Mouse (Mus musculus) midbrain, embryonic 15.5 days (tissue): ENCODE measurements around the gene Gm10277. TPM values are rescaled to one million over a fixed set of nuclear protein-coding genes. Genes with fewer than 3 reads are reported as not detected.
A peak's percentile ranks its signal among the peaks of the same experiment; 100 is the strongest.

Source experiments
- ATAC-seq: fragments of 200-750 bp; cut with Nextera tagmentation; replicated peaks from 2 replicates; pipeline ENCODE4 v1.8.0; 2017; ENCODE audit warnings: moderate TSS enrichment
- H3K27ac ChIP-seq: fragments of 300-500 bp; sonication (generic); 2 replicates; pipeline ENCODE4 v1.5.1; 2015; ENCODE audit warnings: mild to moderate bottlenecking, inconsistent platforms
- H3K27me3 ChIP-seq: fragments of 300-500 bp; sonication (generic); replicated peaks from 2 replicates; pipeline ENCODE4 v1.6.1; 2015; ENCODE audit warnings: inconsistent platforms
- H3K36me3 ChIP-seq: fragments of 300-500 bp; sonication (generic); replicated peaks from 2 replicates; pipeline ENCODE4 v1.6.1; 2015; ENCODE audit warnings: inconsistent platforms
- H3K4me1 ChIP-seq: fragments of 300-500 bp; sonication (generic); 2 replicates; pipeline ENCODE4 v1.6.1; 2015; ENCODE audit warnings: inconsistent platforms
- H3K4me2 ChIP-seq: fragments of 300-500 bp; sonication (generic); 2 replicates; pipeline ENCODE4 v1.6.1; 2015; ENCODE audit warnings: inconsistent platforms, mild to moderate bottlenecking, moderate library complexity
- H3K4me3 ChIP-seq: fragments of 300-500 bp; sonication (generic); 2 replicates; pipeline ENCODE4 v1.5.1; 2015; ENCODE audit warnings: mild to moderate bottlenecking, inconsistent platforms
- H3K9ac ChIP-seq: fragments of 300-500 bp; sonication (generic); 2 replicates; pipeline ENCODE4 v1.6.1; 2015; ENCODE audit warnings: mild to moderate bottlenecking, inconsistent platforms
- H3K9me3 ChIP-seq: fragments of 300-500 bp; sonication (generic); 2 replicates; pipeline ENCODE4 v1.6.1; 2016; ENCODE audit warnings: inconsistent platforms
- WGBS: fragments of 180-500 bp; shearing (Covaris S2); methylation state at CpG from one replicate; pipeline ENCODE4 v1.1.7; 2015; ENCODE audit warnings: mixed read lengths; 5-methylcytosine and 5-hydroxymethylcytosine counted together
- polyA plus RNA-seq: library from polyadenylated mRNA; unstranded; fragments of >200 nt; fragmentation: Nextera tagmentation; extraction: Ambion mirVana; gene quantifications from 2 replicates; pipeline ENCODE4 v1.2.1, GENCODE M21; 2015

Gene Gm10277
- polyA plus RNA-seq, 1 experiment from 2014 or later = 3.0 TPM

DNA sequence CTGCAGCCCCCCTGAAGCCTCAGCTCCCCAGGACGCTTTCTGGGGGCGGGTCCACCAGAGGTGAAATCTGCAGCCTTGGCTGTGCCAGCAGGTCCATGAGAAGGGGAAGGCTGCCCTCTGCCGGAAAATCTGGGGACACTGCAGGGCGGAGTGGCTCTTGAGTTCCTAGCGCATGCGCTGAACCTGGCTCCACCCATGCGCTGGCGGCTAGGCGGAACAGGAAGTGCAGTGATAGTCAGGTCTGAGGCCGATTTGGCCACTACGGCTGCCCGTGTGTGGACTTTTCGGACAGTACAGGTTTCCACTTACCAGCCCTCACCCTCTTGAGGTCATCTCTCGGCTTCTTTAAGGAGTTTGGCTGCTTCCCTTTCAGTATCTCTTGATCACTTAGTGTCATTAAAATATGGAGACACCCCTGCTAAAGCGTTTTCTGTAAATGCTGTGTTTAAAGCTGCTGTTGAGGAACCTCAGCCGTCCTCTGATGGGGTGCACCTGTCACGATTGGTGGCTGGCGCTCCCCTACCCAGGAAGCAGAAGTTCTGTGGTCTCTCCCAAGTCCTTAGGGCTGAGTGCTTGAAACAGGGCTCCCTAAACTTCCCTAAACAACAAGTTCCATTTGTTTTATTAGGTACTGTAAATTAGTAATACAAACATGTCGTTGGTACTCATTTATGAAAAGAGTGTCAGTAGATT is 5.8 kb upstream of the Gm10277 start:
- WGBS = 6% methylated on average over 19 of the region's 19 CpGs
- no peaks in the 10 kb centered on the region for H3K9me3 ChIP-seq

DNA sequence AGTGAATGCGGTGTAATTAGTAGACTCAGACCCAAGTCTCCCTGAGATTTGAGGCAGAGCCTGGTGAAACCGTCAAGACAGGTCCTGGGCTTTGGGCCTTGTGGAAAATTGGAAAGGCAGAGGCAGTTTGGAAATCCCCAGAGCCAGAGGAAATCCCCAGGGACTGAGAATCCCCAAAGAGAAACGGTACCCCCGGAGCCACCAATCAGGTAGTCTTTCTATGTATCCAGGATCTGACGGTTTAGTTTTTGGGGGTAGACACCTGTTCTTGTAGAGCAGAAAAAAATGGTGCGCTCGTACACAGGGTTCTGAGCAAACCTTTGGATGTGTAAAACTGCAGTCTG is 5.0 kb upstream of the Gm10277 start:
- Histone ChIP-seq H3K4me3 (no peak overlapping the region), H3K27me3 (no peaks in the 10 kb centered on the region), H3K4me1 (peaks cover 39% of the 10 kb centered on the region), H3K9me3 (no peaks in the 10 kb centered on the region), H3K36me3 (no peaks in the 10 kb centered on the region), H3K4me2 (peak overlapping the region; percentile 86), H3K9ac (peak overlapping the region; percentile 8; the same call in 1 of the 2 replicates), H3K27ac (peak overlapping the region; percentile 64)
- 67% methylated on average over 7 of the region's 7 CpGs for WGBS
- no peak for ATAC-seq

More for the DNA sequence above, 5.8 kb upstream of the Gm10277 start:
- Histone ChIP-seq H3K4me2 (peak overlapping the region; percentile 86), H3K4me1 (peaks cover 39% of the 10 kb centered on the region), H3K36me3 (no peaks in the 10 kb centered on the region), H3K27me3 (no peaks in the 10 kb centered on the region), H3K4me3 (peak overlapping the region; percentile 44), H3K9ac (peak overlapping the region; percentile 53), H3K27ac (peak overlapping the region; percentile 64)
- peak; percentile 89 for ATAC-seq

DNA sequence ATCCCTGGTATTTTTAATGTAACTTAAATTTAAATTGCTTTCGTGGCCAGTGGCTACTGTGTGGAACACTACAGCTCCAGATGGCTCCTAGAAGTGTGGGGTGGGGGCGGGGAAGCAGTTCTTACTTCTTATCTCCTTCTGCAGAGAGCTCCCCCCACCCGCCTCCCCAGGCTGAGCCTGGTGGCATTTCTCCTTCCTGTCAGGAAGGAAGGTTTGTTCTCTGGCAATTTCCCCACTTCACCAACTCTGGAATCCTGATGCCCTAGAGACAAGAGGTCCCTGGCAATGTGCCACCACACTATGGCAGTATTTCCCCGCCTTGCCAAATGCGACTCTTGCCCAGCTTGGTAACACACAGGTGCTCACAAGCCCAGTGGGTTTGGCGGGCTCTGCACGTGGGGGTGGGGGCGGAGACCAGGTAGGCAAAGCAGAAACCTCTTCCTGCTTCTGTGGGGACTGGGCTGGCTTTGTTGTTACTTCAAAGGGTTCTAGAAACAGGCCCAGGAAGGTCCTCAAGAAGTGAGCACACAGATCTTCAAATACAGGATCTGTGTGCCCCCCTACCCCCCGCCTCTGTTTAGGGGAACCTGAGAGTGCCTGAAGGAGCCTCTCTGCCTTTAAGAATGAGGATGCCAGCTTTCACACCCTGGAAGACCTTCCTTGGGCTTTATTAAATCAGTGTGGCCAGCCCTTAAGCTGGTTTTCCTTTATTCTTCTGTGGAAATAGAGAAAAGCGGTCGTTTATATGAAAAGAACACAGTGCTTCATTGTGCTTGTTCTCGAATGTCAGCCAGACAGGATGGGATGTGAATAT is 4.4 kb upstream of the Gm10277 start:
- H3K4me3 ChIP-seq = no peak overlapping the region
- peak overlapping the region; percentile 64 for H3K27ac ChIP-seq
- WGBS = 55% methylated on average over 12 of the region's 12 CpGs
- no peaks in the 10 kb centered on the region for H3K9me3 ChIP-seq
- H3K36me3 ChIP-seq = no peaks in the 10 kb centered on the region
- H3K27me3 ChIP-seq = no peaks in the 10 kb centered on the region
- no peak overlapping the region for H3K4me2 ChIP-seq
- peak overlapping the region; percentile 8; the same call in 1 of the 2 replicates for H3K9ac ChIP-seq
- no peak for ATAC-seq
- H3K4me1 ChIP-seq = peaks cover 39% of the 10 kb centered on the region

DNA sequence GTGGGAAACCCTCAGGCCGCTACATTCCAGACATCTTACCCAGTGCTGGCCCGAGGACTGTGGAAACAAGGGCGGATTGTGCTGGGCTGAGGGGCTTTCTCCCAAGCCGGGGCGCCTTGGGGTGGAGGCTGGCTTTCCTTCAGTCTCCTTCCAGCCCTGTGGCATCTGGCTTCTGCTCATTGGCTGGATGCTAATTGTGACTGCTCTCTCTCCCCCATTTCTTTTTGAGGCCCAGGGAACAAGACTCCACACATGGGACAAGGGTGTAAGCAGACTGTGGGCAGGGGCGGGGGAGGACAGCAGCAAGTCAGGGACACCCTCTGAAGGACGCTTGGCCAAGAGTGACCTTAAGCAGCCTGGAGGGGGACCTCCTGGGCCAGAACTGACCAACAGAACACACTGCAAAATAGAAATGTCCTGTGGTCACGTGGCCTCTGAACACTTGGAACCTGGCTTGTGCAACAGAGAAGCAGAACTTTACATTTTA is 3.7 kb upstream of the Gm10277 start:
- H3K27ac ChIP-seq = 0 out of 2 replicates have a peak overlapping the region, but pooled peaks have one; percentile 39
- H3K9me3 ChIP-seq = no peaks in the 10 kb centered on the region
- no peak overlapping the region for H3K9ac ChIP-seq
- H3K4me1 ChIP-seq = peaks cover 44% of the 10 kb centered on the region
- H3K4me2 ChIP-seq = no peak overlapping the region
- no peaks in the 10 kb centered on the region for H3K36me3 ChIP-seq
- WGBS = 29% methylated on average over 8 of the region's 8 CpGs
- no peaks in the 10 kb centered on the region for H3K27me3 ChIP-seq
- H3K4me3 ChIP-seq = no peak overlapping the region
- ATAC-seq = no peak

DNA sequence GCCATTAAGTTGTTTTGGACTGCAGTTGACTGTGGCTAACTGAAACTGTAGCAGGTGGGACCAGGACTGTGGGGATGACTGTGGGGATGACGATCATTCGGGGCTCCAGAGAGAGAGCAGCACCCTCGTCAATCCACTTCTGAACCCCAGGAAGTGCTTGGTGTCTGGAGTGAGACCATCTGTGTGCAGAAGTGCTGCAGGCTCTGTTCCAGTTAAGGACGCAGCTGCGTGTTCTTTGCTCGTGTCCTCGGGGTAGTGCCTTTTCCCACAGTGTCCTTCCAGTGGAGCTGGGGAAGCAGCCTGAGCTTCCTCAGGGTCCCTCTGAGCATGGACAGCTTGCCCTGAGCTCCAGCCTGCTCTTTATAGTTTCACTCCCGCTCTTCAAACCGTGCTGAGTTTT is 2.7 kb upstream of the Gm10277 start:
- H3K36me3 ChIP-seq = no peaks in the 10 kb centered on the region
- H3K4me2 ChIP-seq = no peak overlapping the region
- no peak for ATAC-seq
- H3K4me3 ChIP-seq = no peak overlapping the region
- 0 out of 2 replicates have a peak overlapping the region, but pooled peaks have one; percentile 39 for H3K27ac ChIP-seq
- no peak overlapping the region for H3K9ac ChIP-seq
- H3K9me3 ChIP-seq = no peaks in the 10 kb centered on the region
- H3K27me3 ChIP-seq = no peaks in the 10 kb centered on the region
- WGBS = 42% methylated on average over 9 of the region's 9 CpGs
- peaks cover 54% of the 10 kb centered on the region for H3K4me1 ChIP-seq

DNA sequence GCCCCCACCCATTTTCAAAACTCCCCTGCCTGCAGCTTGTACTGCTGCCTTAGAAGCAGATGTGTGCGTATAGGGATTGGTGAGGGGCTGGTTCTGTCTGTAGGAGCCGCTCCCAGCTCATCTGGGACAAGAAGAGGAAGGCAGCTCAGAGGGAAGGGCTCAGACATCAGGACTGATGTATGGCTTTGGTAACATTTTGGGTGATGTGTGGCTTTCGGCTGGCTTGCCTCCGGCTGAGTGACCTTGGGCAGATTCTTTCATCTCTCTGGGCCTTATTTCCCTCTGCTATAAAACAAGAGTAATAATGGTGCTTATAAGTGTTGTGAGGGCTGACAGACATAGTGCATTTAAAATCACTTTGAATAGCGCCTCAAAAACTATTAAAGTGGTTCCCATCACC is 2.0 kb upstream of the Gm10277 start:
- Histone ChIP-seq H3K4me2 (no peak overlapping the region), H3K4me1 (peaks cover 56% of the 10 kb centered on the region), H3K27me3 (no peaks in the 10 kb centered on the region), H3K36me3 (no peaks in the 10 kb centered on the region), H3K9ac (no peak overlapping the region), H3K9me3 (no peaks in the 10 kb centered on the region), H3K27ac (no peak overlapping the region), H3K4me3 (no peak overlapping the region)
- no peak for ATAC-seq
- WGBS = 92% methylated on average over 5 of the region's 5 CpGs

DNA sequence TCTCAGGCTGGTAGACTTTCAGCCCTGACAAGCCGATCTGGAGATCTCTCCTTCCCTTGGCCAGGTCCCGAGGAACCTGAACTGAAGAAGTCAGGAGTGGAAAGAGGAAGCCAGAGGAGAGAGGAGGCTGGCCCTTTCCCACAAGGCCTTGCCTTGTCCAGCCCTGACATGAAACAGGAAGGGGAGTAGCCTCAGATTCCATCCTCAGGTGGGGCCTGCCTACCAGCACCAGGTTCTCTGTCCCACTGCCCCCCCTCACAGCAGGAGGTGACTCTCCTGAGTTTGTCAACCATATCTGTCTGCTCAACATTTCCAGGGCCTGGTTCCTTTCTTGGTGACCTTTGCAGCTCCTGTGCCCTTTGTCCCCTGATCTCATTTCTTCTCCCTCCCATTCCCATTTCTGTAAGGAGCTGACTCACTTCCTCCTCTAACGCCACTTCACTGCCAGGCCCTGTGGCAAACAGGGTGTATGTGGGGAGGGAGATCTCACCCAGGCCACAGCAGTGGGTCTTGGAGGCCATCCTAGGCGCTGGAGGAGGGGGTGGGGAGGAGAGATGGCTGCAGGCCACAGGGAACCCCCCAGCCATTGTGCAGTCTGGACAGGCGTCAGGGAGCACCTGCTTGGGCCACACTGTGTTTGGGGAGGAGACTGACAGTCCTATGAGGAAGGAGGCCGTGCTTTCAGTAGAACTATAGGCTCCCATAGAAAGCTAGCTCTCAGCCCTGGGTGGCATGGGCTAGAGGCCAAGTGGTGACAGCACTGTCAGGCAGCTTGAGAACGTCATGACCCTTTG is 1.6 kb downstream of the Gm10277 start:
- Histone ChIP-seq H3K4me1 (peaks cover 45% of the 10 kb centered on the region), H3K4me3 (no peak overlapping the region), H3K27ac (0 out of 2 replicates have a peak overlapping the region, but pooled peaks have one; percentile 10), H3K9me3 (no peaks in the 10 kb centered on the region), H3K4me2 (no peak overlapping the region), H3K9ac (no peak overlapping the region), H3K27me3 (no peaks in the 10 kb centered on the region), H3K36me3 (no peaks in the 10 kb centered on the region)
- WGBS = 50% methylated on average over 7 of the region's 7 CpGs
- ATAC-seq = no peak

DNA sequence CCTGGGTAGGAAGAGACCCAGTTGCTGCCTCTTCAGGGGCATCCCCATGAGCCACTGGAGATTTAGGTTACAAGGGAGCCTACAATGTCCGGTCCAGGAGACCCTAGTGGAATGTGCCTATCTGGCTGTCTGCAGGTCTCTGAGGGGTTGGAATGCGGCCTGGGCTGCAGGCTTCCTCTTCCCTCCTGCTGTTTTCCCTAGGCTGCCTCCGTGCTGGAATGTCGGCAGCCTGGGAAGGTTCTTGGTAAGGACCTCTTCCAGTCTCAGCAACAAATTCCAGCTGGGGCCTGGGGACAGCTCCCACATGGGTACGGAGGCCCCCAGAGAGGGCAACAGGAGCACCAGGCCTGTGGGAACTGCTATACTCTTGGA is 2.2 kb downstream of the Gm10277 start:
- H3K27me3 ChIP-seq = no peaks in the 10 kb centered on the region
- H3K4me3 ChIP-seq = no peak overlapping the region
- H3K4me1 ChIP-seq = peaks cover 41% of the 10 kb centered on the region
- H3K9me3 ChIP-seq = no peaks in the 10 kb centered on the region
- H3K4me2 ChIP-seq = no peak overlapping the region
- H3K36me3 ChIP-seq = no peaks in the 10 kb centered on the region
- H3K27ac ChIP-seq = no peak overlapping the region
- WGBS = 15% methylated on average over 5 of the region's 5 CpGs
- no peak overlapping the region for H3K9ac ChIP-seq
- no peak for ATAC-seq

DNA sequence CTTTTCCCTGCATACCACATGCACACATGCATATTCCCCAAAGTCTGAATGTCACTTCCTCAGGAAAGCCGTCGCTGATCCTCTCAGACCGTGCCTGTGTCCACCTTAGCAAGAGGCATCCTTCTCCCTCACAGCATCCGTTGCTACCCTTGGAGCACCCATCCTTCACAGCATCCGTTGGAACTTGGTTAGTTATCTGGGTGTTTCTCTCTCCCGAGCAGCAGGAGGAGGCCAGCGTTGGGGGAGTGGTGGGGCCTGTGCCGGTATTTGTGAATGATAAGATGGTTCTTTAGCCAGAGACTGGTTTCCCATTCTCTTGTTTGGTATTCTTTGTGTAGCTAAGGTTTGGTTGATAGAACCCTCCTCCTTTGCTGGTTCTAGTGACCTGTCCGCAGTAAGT is 2.7 kb downstream of the Gm10277 start:
- no peak overlapping the region for H3K27ac ChIP-seq
- H3K9me3 ChIP-seq = no peaks in the 10 kb centered on the region

DNA sequence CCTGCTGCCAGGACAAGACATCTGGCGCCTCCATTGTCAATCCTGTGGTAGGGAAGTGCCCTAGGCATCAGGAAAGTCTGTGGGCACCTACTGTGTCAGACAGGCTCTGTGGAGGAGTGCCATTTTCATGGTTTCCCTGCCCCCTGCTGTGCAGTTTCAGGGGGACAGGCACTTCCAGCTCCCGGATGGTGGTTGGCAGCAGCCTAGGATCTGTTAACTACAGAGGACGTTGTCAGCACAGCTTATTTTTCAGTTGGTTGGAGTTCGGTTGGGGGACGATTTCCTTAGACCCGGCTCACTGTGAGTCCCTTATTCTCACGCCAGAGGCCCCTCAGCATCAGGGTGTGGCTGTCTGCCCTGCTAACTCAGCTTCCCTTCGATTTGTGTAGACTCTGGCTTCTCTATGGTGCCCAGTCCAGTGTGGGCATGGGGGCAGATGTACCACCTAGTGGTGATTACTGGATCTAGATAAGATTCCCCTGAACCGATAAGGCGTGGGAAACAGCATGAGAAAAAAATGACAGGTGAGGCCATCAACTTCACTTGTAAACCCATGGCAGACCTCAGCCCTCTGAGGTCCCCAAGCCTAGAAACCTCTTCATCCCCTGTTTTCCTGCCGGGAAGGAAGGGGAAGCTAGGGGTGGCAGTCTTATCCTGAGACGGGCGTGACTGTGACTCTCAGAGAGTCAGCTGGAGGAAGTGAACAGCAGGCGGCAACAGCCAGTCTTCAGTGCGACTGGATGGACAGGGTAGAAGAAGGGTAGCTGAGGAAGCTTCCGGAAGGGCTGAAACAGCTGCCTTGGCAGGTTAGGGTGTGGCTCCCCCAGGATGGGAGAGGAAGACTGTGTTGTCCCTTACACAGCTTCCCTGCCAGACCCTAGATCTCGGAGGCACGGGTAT is 3.5 kb downstream of the Gm10277 start:
- no peak for ATAC-seq
- Histone ChIP-seq H3K9ac (no peak overlapping the region), H3K27me3 (no peaks in the 10 kb centered on the region), H3K27ac (0 out of 2 replicates have a peak overlapping the region, but pooled peaks have one; percentile 35), H3K36me3 (no peaks in the 10 kb centered on the region), H3K9me3 (no peaks in the 10 kb centered on the region), H3K4me2 (no peak overlapping the region), H3K4me1 (peaks cover 40% of the 10 kb centered on the region), H3K4me3 (no peak overlapping the region)
- WGBS = 59% methylated on average over 18 of the region's 18 CpGs

More for the DNA sequence above, 2.7 kb downstream of the Gm10277 start:
- Histone ChIP-seq H3K9ac (no peak overlapping the region), H3K4me1 (peaks cover 40% of the 10 kb centered on the region), H3K4me2 (no peak overlapping the region), H3K27me3 (no peaks in the 10 kb centered on the region), H3K4me3 (no peak overlapping the region), H3K36me3 (no peaks in the 10 kb centered on the region)
- 84% methylated on average over 9 of the region's 9 CpGs for WGBS
- no peak for ATAC-seq

DNA sequence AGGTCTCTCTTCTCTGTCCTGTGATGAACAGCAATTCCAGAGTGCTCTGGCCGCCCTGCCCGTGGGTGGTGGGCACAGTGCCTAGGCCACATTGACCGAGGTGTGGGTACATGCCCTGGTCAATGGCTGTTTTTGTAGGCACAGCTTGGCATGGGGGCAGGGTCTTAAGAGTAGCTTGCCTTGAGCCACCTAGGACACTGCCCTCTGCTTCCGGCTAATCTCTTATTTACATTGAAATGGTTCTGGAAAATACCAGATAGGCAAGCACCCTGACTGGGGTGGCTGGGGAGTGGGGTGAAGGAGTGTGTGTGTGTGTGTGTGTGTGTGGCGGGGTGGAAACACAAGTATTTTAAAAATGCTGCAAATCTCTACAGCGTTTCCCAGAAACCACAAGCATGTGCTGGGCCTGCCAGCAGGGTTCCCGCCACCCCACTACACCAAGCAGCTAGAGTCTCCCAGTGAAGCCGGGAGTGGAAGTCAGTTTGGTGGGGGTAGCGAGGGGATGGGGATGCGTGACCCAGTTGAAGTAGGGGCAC is 4.3 kb downstream of the Gm10277 start:
- H3K9ac ChIP-seq = no peak overlapping the region
- peaks cover 40% of the 10 kb centered on the region for H3K4me1 ChIP-seq
- 65% methylated on average over 10 of the region's 10 CpGs for WGBS
- no peak overlapping the region for H3K4me2 ChIP-seq
- H3K9me3 ChIP-seq = no peaks in the 10 kb centered on the region
- H3K27me3 ChIP-seq = no peaks in the 10 kb centered on the region
- 0 out of 2 replicates have a peak, but pooled peaks cover 2% of the 10 kb centered on the region for H3K36me3 ChIP-seq
- 0 out of 2 replicates have a peak overlapping the region, but pooled peaks have one; percentile 35 for H3K27ac ChIP-seq
- ATAC-seq = no peak
- no peak overlapping the region for H3K4me3 ChIP-seq
